Mouse (Mus musculus) spleen, postnatal 36 days (tissue): ENCODE measurements around the gene Sod1.

ENCODE experiments used
- DNase-seq, 2 experiments: peaks; one replicate each; pipeline ENCODE4 v3.0.0; 2022; ENCODE audit warnings: low spot score in 2 of 2, mixed read lengths in 1 of 2

Sod1 gene

GRCm38 (mm10) chr16:90258950-90259349 lies 38.4 kb downstream of the Sod1 start:
- DNase-seq: peak; percentile 41 to 45

GRCm38 (mm10) chr16:90259623-90260022 lies 39.1 kb downstream of the Sod1 start:
- no peak for DNase-seq

- DNase-seq: no peak
These were observed 39.5 kb downstream of the Sod1 start for GRCm38 (mm10) chr16:90260097-90260496.

- DNase-seq: no peak
These were observed 41.2 kb downstream of the Sod1 start for GRCm38 (mm10) chr16:90261791-90262190.

DNA sequence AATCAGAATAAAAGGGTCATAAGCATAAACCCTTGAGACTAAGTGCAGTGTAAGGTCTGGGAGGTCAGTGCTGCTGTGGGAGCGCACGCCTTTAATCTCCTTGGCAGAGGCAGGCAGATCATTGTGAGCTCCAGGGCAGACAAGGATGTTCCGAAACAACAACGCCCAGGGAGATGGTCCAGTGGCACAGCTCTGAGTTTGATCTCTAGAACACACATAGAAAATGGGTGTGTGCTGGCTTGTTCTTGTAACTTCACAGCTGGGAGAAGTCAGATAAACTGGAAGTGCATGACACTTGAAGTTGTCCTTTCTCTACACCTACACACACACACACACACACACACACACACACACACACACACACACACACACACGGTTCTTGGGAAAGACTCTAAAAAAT lies 43.5 kb downstream of the Sod1 start:
- peak in 1 of 2 experiments; percentile 14 for DNase-seq

DNA sequence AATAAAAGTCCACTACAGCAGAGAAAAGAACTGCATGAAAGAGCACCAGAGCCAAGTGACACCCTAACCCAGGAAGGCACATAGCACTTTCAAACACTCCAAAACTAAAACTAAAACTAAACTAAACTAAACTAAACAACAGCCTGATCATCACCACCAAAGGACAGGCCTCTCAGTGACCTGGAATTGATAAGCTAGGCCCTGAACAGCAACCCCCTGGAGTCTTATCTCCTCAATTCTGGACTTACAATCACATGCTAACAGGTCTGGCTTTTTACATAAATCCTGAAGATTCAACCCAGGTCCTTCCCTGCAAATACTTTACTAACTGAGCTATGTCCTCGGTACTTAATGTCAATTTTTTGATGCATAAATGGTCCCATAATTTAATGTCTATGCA lies 44.6 kb downstream of the Sod1 start:
- no peak for DNase-seq

DNA sequence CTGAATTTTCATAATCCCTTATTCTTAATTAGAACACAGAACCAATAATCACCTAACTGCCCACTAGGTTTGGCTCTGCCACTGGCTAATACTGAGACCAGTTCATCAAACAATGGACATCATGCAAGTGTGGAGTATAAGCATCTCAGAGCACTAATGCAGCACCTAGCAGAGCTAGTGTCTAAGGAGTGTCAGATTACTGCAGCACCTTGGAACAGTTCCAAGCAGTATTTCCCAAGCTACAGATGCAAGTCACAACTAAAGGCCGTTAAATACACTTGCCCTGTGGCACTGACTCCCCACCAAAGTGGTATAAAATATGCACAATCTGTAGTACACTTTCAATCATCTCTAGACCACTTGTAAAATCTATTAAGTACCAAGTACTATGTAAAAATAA lies 46.0 kb downstream of the Sod1 start:
- no peak for DNase-seq

- DNase-seq: no peak
These were observed 55.0 kb downstream of the Sod1 start for GRCm38 (mm10) chr16:90275521-90275920.
